21 mouse cellular contexts compared by ENCODE assay signal in the genomic region with DNA sequence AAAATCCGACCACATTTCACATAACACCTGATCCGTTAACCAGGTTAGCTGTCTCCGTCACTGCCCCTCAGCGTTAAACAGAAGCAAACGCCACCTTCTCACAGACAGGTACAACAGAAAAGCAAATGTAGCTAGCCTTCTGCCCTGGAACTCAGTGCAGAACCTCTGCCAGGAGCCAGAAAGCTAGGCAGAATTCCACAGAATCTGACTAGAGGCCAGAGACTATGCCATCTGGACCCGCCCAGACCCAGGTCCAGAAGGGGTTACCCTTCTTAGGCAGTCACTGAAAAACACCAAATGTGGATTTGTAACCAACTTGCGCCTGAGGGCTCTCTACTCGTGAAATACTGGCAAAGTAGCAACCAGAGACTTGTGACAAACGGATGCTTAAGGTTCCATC.
DNase-seq lines count a peak whose midpoint lies in the region; ATAC-seq and TF ChIP-seq lines count a peak whose summit lies in the region.
"Had no signal": no experiment of that assay in that cellular context is flagged by ENCODE, and none has a peak within 500 bp of the region (broad histone marks: within the 10 kb centered on the region; RNA-seq: fewer than 3 reads in every experiment).

No protein-coding gene starts in this region.

- TF ChIP-seq POLR2A in heart, adult 2 months (IDR thresholded peaks at IDR 0.05; ENCODE audit: insufficient read depth, low read depth, low read length) = no peak
- no peak for TF ChIP-seq POLR2A in cerebellum, adult 2 months (IDR thresholded peaks at IDR 0.05; ENCODE audit: borderline replicate concordance, insufficient read depth, low read length)

- 0 out of 2 replicates have a peak overlapping the region, but pooled peaks have one; percentile 10 for H3K9ac ChIP-seq in heart, embryonic 13.5 days
- H3K9ac ChIP-seq in heart, adult 2 months (ENCODE audit: low read depth, low read length) = no peak overlapping the region
- H3K9ac ChIP-seq: embryonic facial prominence, embryonic 15.5 days; forebrain, embryonic 15.5 days; hindbrain, embryonic 12.5 days had no signal

- H3K36me3 ChIP-seq in heart, embryonic 13.5 days = peaks cover 12% of the 10 kb centered on the region
- H3K36me3 ChIP-seq in heart, adult 2 months (ENCODE audit: control insufficient read depth, insufficient read depth, low read length) = no peaks in the 10 kb centered on the region
- H3K36me3 ChIP-seq: forebrain, embryonic 15.5 days; hindbrain, embryonic 12.5 days had no signal

- peaks cover 4% of the 10 kb centered on the region; the same call in 1 of the 2 replicates for H3K4me1 ChIP-seq in heart, embryonic 13.5 days
- no peaks in the 10 kb centered on the region for H3K4me1 ChIP-seq in heart, adult 2 months (ENCODE audit: control insufficient read depth, insufficient read depth, low read length)
- H3K4me1 ChIP-seq in cerebellum, adult 2 months (ENCODE audit: control insufficient read depth, insufficient read depth, low read length) = peaks cover 6% of the 10 kb centered on the region
- H3K4me1 ChIP-seq: embryonic facial prominence, embryonic 15.5 days; forebrain, embryonic 15.5 days; hindbrain, embryonic 12.5 days had no signal

- no peak for TF ChIP-seq CTCF in heart, adult 2 months (IDR thresholded peaks at IDR 0.05)
- TF ChIP-seq CTCF in cerebellum, adult 2 months (IDR thresholded peaks at IDR 0.05; ENCODE audit: borderline replicate concordance, insufficient read depth, low read depth, low read length) = no peak

- intact Hi-C loops in heart, adult 2 months (cut with DNase I) = loop anchor here (5.0 kb wide), 1 partner anchor 146 kb away; no protein-coding TSS in a partner anchor

- ATAC-seq in heart, embryonic 13.5 days (ENCODE audit: extremely low read depth, insufficient number of reproducible peaks, low FRiP score, low TSS enrichment) = no peak
- ATAC-seq in erythroblast, adult 5-6 weeks (replicated peaks; ENCODE audit: low FRiP score, poor library complexity, severe bottlenecking) = no peak
- ATAC-seq in activated CD4-positive, CD25-positive, alpha-beta regulatory T cell, adult 4 months = no peak
- ATAC-seq: forebrain, embryonic 15.5 days; hindbrain, embryonic 16.5 days; inflammation-experienced regulatory T-cells, adult 6 months; intestine, postnatal 0 days had no signal

- no peak overlapping the region for H3K4me2 ChIP-seq in heart, embryonic 13.5 days
- H3K4me2 ChIP-seq: embryonic facial prominence, embryonic 15.5 days; forebrain, embryonic 15.5 days; hindbrain, embryonic 12.5 days had no signal

- H3K79me2 ChIP-seq in heart, adult 2 months (replicated peaks; ENCODE audit: control insufficient read depth, insufficient read depth, low read length) = no peaks in the 10 kb centered on the region

- DNase-seq in heart, adult 2 months = no peak
- peak; percentile 55 to 68 for DNase-seq in cerebellum, adult 2 months
- peak; percentile 68 for DNase-seq in cerebellum, postnatal 10 days
- DNase-seq in spleen, adult 12 weeks (ENCODE audit: low spot score) = no peak
- no peak for DNase-seq in spleen, postnatal 14 days (ENCODE audit: low spot score in 2 of 2)
- DNase-seq: adrenal gland, adult 2 months; adrenal gland, postnatal 25 days; embryo, embryonic 11 days; gastrocnemius, postnatal 14 days; heart, postnatal 10 days; heart, postnatal 4 days; kidney, adult 8-10 months had no signal

- no peaks in the 10 kb centered on the region for H3K9me3 ChIP-seq in heart, embryonic 13.5 days
- H3K9me3 ChIP-seq: embryonic facial prominence, embryonic 15.5 days; forebrain, embryonic 15.5 days had no signal

- 46% methylated on average over 9 of the region's 9 CpGs for WGBS in heart, embryonic 13.5 days
- 59% methylated on average over 9 of the region's 9 CpGs for whole genome bisulfite sequencing in heart, adult 2 months
- WGBS in cerebellum, adult 2 months = 9% methylated on average over 9 of the region's 9 CpGs

- no peaks in the 10 kb centered on the region; the same call in 1 of the 2 replicates for H3K27me3 ChIP-seq in heart, embryonic 13.5 days (replicated peaks)
- no peaks in the 10 kb centered on the region for H3K27me3 ChIP-seq in heart, adult 2 months (ENCODE audit: control insufficient read depth, insufficient read depth, low read length)
- H3K27me3 ChIP-seq in cerebellum, adult 2 months (ENCODE audit: control insufficient read depth, insufficient read depth, low read length) = no peaks in the 10 kb centered on the region
- H3K27me3 ChIP-seq: embryonic facial prominence, embryonic 15.5 days; forebrain, embryonic 15.5 days; hindbrain, embryonic 12.5 days had no signal

- TF ChIP-seq EP300 in heart, adult 2 months (IDR thresholded peaks at IDR 0.05; ENCODE audit: insufficient read depth, low read depth, low read length) = no peak

- no peak overlapping the region for H3K27ac ChIP-seq in heart, embryonic 13.5 days (replicated peaks)
- H3K27ac ChIP-seq in heart, adult 2 months = no peak overlapping the region
- H3K27ac ChIP-seq in cerebellum, adult 2 months (ENCODE audit: insufficient read depth, low read length) = no peak overlapping the region
- H3K27ac ChIP-seq: embryonic facial prominence, embryonic 15.5 days; forebrain, embryonic 15.5 days; hindbrain, embryonic 12.5 days had no signal

- no peak overlapping the region for H3K4me3 ChIP-seq in heart, embryonic 13.5 days
- no peak overlapping the region for H3K4me3 ChIP-seq in heart, adult 2 months
- no peak overlapping the region for H3K4me3 ChIP-seq in cerebellum, adult 2 months (replicated peaks; ENCODE audit: insufficient read depth, low read depth, low read length)
- H3K4me3 ChIP-seq: embryonic facial prominence, embryonic 15.5 days; forebrain, embryonic 15.5 days; hindbrain, embryonic 12.5 days had no signal

Comparison
In these comparisons a context has a peak if more than half of its experiments do, and no peak if none do; other contexts are left out.
1. DNase-seq: peak in cerebellum, adult 2 months (2 of 2) and cerebellum, postnatal 10 days (2 of 2); none in heart, adult 2 months (0 of 2), spleen, adult 12 weeks (single experiment) and spleen, postnatal 14 days (0 of 2).